Mouse (Mus musculus): Measurements from ENCODE around the gene Actn1. TPM values are rescaled to one million over a fixed set of nuclear protein-coding genes. Genes with fewer than 3 reads are reported as not detected.

The Actn1 gene
- polyA plus RNA-seq, 1 experiment from 2014 or later: 24.1 TPM

- Histone ChIP-seq H3K4me1 (replicated peaks) (peaks cover 51% of the 10 kb centered on the region), H3K27ac (no peak overlapping the region)
- 78% methylated on average over 6 of the region's 6 CpGs for WGBS
Measured at GRCm38 (mm10) chr12:80249539-80249938, 10.6 kb downstream of the Actn1 start.

DNA sequence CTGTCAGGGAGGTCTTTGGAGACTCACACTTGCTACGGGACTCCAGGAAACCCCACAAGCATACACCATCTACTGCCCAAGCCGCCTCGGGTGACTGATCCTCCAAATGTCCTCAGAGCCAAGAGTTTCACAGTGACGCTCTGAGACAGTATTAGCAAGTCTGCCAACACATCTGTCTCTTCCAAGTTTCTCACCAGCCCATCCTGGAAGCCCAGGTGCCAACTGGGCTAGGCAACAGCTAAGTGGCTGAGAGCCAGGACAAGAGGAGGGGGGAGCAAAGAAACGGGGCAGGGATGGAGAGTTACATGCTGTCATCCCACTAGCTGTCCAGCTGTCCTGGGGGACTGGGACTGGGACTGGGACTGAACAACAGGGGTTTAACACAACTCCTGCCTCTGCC, 13.1 kb downstream of the Actn1 start:
- WGBS: 84% methylated on average over 5 of the region's 5 CpGs
- H3K4me1 ChIP-seq (replicated peaks): peaks cover 32% of the 10 kb centered on the region

More at GRCm38 (mm10) chr12:80249539-80249938, 10.6 kb downstream of the Actn1 start:
- Histone ChIP-seq H3K27me3 (ENCODE audit: insufficient read depth, poor library complexity, severe bottlenecking) (no peaks in the 10 kb centered on the region), H3K36me3 (no peaks in the 10 kb centered on the region), H3K9me3 (no peaks in the 10 kb centered on the region), H3K4me3 (no peak overlapping the region)
- DNase-seq (ENCODE audit: low spot score): no peak

DNA sequence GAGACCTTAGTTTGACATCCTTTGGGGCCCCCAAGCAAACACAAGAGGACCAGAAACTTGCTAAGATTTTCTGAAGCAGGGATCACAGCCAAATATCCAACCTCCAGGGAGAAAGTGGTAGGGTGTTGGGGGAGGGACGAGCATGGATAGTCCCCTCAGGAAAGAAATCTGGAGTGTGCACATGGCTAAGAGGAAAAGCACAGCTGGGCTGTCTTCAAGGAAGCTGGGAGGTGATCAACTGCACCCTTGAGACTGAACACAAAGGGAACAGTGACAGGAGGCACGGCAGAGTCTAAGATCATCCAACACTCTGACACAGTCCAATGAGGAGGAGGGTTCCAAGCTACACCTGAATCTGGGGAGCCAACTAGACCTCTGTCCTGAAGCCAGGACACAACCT, 13.7 kb downstream of the Actn1 start:
- no peaks in the 10 kb centered on the region for H3K9me3 ChIP-seq
- WGBS: 78% methylated on average over 2 of the region's 2 CpGs
- H3K27ac ChIP-seq: no peak overlapping the region
- no peak for DNase-seq (ENCODE audit: low spot score)
- no peaks in the 10 kb centered on the region for H3K27me3 ChIP-seq (ENCODE audit: insufficient read depth, poor library complexity, severe bottlenecking)
- H3K4me1 ChIP-seq (replicated peaks): peaks cover 27% of the 10 kb centered on the region
- no peak overlapping the region for H3K4me3 ChIP-seq
- H3K36me3 ChIP-seq: no peaks in the 10 kb centered on the region

More for the DNA sequence above, 13.1 kb downstream of the Actn1 start:
- Histone ChIP-seq H3K9me3 (no peaks in the 10 kb centered on the region), H3K27me3 (ENCODE audit: insufficient read depth, poor library complexity, severe bottlenecking) (no peaks in the 10 kb centered on the region), H3K36me3 (no peaks in the 10 kb centered on the region), H3K4me3 (no peak overlapping the region), H3K27ac (no peak overlapping the region)
- no peak for DNase-seq (ENCODE audit: low spot score)

DNA sequence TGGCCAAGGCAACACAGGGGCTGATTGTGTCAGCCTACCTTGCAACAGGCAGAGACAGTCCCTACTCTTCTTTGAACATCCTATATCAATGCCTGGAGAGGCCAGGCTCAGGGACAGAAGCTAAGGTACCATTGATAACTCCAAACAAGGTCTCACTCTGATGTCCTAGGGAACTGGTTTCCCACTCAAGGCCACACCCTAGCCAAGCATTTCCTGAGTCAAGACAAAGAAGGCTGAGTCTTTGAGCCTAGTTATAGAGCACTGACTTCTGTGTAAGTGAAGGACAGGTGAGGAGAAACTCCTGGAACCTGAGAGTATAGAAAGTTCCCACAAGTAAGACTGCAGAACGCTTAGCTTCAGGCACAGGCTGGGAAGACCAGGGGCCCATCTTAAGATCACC, 15.4 kb downstream of the Actn1 start:
- H3K4me1 ChIP-seq (replicated peaks): peaks cover 13% of the 10 kb centered on the region
- DNase-seq (ENCODE audit: low spot score): no peak
- H3K36me3 ChIP-seq: no peaks in the 10 kb centered on the region
- WGBS: 90% methylated on average over 1 of the region's 1 CpGs
- no peaks in the 10 kb centered on the region for H3K27me3 ChIP-seq (ENCODE audit: insufficient read depth, poor library complexity, severe bottlenecking)
- no peak overlapping the region for H3K27ac ChIP-seq
- H3K4me3 ChIP-seq: no peak overlapping the region
- H3K9me3 ChIP-seq: no peaks in the 10 kb centered on the region

DNA sequence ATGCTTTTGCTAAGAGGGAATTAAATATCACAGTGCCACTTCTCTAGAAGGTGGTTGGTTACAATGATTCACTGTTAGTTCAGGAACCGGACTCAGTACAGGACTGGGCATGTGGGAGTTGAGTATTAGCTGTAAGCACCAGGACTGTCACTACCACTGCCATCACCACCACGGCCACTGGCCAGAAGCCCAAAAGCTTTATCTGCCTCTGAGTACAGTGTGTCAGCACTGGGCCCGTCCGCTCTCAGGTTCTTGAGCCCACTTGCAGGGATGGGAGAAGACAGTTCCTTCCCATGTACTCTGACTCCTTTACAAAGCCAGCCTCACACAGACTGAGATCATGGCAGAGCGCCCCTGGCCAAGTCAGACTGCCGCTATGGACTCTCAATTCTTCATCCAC, 16.0 kb downstream of the Actn1 start:
- Histone ChIP-seq H3K36me3 (no peaks in the 10 kb centered on the region), H3K9me3 (no peaks in the 10 kb centered on the region), H3K4me3 (no peak overlapping the region), H3K27me3 (ENCODE audit: insufficient read depth, poor library complexity, severe bottlenecking) (no peaks in the 10 kb centered on the region), H3K27ac (no peak overlapping the region), H3K4me1 (replicated peaks) (peaks cover 15% of the 10 kb centered on the region)
- DNase-seq (ENCODE audit: low spot score): no peak
- WGBS: 95% methylated on average over 6 of the region's 6 CpGs

GRCm38 (mm10) chr12:80243335-80243734, 16.8 kb downstream of the Actn1 start:
- Histone ChIP-seq H3K36me3 (no peaks in the 10 kb centered on the region), H3K9me3 (no peaks in the 10 kb centered on the region), H3K27me3 (ENCODE audit: insufficient read depth, poor library complexity, severe bottlenecking) (no peaks in the 10 kb centered on the region), H3K4me1 (replicated peaks) (peaks cover 17% of the 10 kb centered on the region), H3K4me3 (no peak overlapping the region), H3K27ac (no peak overlapping the region)
- WGBS: 88% methylated on average over 4 of the region's 4 CpGs
- DNase-seq (ENCODE audit: low spot score): no peak

DNA sequence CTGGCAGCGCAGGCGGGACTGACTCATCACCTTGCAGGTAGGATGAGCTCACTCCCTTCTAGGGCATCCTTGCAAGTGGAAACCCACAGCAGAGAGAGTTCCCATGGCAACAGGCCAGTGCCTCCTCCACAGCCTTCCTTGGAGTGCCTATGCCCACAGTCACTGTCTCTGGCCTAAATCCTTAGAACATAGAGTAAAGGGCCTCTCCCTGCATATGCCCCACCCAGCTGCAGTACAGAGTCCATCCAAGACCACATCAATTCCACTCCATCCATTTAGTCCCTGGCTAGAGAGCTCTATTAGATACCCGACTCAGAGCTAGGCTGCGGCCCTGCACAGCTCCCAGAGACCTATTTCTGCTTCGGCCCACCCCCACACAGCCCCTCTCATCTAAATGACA, 20.7 kb downstream of the Actn1 start:
- 89% methylated on average over 5 of the region's 5 CpGs for WGBS
- Histone ChIP-seq H3K27me3 (ENCODE audit: insufficient read depth, poor library complexity, severe bottlenecking) (no peaks in the 10 kb centered on the region), H3K4me3 (no peak overlapping the region), H3K36me3 (peaks cover 16% of the 10 kb centered on the region), H3K27ac (no peak overlapping the region), H3K4me1 (replicated peaks) (peaks cover 10% of the 10 kb centered on the region), H3K9me3 (peaks cover 3% of the 10 kb centered on the region; the same call in 1 of the 2 replicates)
- no peak for DNase-seq (ENCODE audit: low spot score)

DNA sequence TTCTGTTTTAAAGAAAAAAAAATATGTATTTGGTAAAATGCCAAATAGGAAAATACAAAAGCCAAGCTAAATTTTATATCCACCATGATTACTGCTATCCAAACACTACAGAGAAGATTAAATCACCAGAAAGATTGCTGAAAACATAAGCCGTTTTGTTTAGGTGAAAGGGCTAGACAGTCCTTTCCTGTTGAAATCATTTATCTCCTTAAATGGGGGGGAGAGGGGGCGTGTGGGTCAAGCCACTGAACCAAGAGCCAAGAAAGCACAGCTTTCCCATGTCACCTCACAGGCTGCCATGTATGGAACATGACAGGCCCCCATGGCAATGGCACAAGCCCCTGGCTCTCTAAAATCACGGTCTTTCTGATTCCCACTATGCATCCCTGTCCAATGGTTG, 21.6 kb downstream of the Actn1 start:
- 81% methylated on average over 3 of the region's 3 CpGs for WGBS
- peaks cover 25% of the 10 kb centered on the region for H3K36me3 ChIP-seq
- no peak for DNase-seq (ENCODE audit: low spot score)

DNA sequence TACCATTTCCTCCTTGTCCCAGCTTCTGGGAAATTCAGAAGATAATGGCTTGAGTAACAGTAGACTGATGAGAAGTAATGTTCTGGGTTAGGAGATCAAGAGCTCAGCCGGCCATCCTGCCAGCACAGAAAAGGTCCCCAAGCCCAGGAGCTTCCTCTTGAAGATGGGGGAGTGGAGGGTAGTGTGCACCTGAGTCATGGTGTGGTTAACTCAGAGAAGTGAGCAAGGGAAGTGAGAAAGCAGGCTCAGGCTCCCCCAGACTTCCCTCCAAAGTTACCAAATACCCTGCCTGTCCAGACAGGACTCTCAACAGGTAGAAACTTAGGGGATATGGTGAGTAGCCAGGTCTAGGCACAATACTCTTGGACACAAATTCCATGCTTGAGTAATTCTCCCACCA, 24.9 kb downstream of the Actn1 start:
- Histone ChIP-seq H3K36me3 (peaks cover 25% of the 10 kb centered on the region), H3K9me3 (peaks cover 6% of the 10 kb centered on the region; the same call in 1 of the 2 replicates), H3K27me3 (ENCODE audit: insufficient read depth, poor library complexity, severe bottlenecking) (no peaks in the 10 kb centered on the region), H3K4me3 (no peak overlapping the region), H3K27ac (no peak overlapping the region), H3K4me1 (replicated peaks) (peaks cover 31% of the 10 kb centered on the region)
- 92% methylated on average over 1 of the region's 1 CpGs for WGBS
- no peak for DNase-seq (ENCODE audit: low spot score)

More for the DNA sequence above, 21.6 kb downstream of the Actn1 start:
- Histone ChIP-seq H3K27ac (no peak overlapping the region), H3K9me3 (peaks cover 6% of the 10 kb centered on the region; the same call in 1 of the 2 replicates), H3K4me1 (replicated peaks) (peaks cover 10% of the 10 kb centered on the region), H3K4me3 (no peak overlapping the region), H3K27me3 (ENCODE audit: insufficient read depth, poor library complexity, severe bottlenecking) (no peaks in the 10 kb centered on the region)

DNA sequence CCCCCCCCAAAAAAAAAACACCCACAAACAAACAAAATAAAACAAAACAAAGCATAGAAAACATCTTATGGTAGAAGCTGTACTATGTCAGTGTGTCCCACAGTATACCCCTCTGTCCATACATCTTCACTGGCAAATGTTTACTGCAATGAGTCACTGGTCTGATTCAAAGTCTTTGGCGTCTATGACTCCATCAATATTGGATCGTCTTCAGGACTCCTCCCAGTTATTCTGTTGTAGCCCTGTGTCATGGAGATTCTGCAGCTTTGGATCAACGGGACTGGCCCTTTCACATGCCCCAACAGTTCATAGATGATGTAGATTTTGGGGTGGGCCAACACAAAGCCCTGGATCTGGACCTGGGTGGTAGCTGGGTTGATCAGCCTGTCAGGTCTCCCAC, 25.9 kb downstream of the Actn1 start:
- WGBS: 95% methylated on average over 3 of the region's 3 CpGs
- no peak overlapping the region for H3K27ac ChIP-seq
- no peaks in the 10 kb centered on the region for H3K27me3 ChIP-seq (ENCODE audit: insufficient read depth, poor library complexity, severe bottlenecking)
- DNase-seq (ENCODE audit: low spot score): no peak
- H3K9me3 ChIP-seq: peaks cover 6% of the 10 kb centered on the region; the same call in 1 of the 2 replicates
- peaks cover 34% of the 10 kb centered on the region for H3K4me1 ChIP-seq (replicated peaks)
- H3K36me3 ChIP-seq: peaks cover 25% of the 10 kb centered on the region
- H3K4me3 ChIP-seq: no peak overlapping the region

DNA sequence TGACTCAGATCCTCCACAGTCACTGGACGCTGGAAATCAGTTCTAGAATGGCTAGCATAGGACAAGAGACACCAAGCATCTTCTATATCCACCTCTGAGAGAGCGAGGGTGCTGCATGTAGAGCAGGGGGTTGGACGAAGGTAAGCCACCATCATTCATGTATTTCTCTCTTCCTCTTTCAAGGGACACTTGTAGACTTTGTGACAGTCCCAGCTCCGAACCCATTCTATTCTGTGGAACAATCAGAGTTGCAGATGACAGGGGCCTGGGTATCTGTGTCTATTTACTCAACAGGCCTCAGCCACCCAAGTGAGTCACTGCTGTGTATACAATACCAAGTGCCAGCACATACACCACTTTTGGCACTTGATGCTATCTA, 27.3 kb downstream of the Actn1 start:
- Histone ChIP-seq H3K4me1 (replicated peaks) (peaks cover 45% of the 10 kb centered on the region), H3K4me3 (no peak overlapping the region), H3K27ac (no peak overlapping the region), H3K27me3 (ENCODE audit: insufficient read depth, poor library complexity, severe bottlenecking) (no peaks in the 10 kb centered on the region), H3K36me3 (peaks cover 25% of the 10 kb centered on the region), H3K9me3 (peaks cover 6% of the 10 kb centered on the region; the same call in 1 of the 2 replicates)
- DNase-seq (ENCODE audit: low spot score): no peak
- WGBS: 92% methylated on average over 4 of the region's 4 CpGs

DNA sequence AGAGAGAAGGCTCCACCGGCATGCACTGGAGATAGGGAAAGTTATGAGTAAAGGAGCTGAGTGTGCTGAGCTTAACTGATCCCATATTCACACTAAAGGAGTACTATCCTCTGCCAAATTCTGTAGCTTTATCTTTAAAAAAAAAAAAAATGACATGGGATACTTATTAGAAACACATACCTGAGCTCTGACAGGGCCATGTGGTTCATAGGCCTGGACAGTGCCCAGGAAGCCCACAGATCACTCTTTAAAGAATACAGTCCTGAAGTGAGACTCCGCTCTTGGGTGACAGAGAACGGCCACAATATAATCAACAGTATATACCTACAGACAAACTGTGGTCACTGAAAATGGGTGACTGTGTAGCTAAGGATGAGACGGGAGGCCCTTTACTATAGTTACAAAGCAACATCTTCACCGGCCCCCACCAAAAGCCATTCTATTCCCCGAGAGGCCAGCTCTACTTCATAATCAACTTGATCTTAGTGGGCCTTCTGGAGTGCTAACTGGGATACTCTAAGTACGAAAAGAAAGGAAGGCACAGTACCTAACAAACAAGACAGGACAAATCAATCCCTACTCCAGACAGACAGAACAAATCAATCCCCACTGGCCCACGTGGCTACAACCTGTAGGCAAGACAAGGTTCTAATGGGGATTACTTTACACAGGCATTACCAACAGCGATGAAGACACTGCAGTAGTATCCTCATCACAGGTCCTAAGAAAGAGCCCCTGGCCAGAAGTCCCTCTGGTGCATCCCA, 27.9 kb downstream of the Actn1 start:
- H3K27me3 ChIP-seq (ENCODE audit: insufficient read depth, poor library complexity, severe bottlenecking): no peaks in the 10 kb centered on the region
- H3K36me3 ChIP-seq: peaks cover 25% of the 10 kb centered on the region
- H3K4me3 ChIP-seq: no peak overlapping the region
- H3K9me3 ChIP-seq: peaks cover 6% of the 10 kb centered on the region; the same call in 1 of the 2 replicates
- H3K27ac ChIP-seq: 0 out of 2 replicates have a peak overlapping the region, but pooled peaks have one; percentile 83
- no peak for DNase-seq (ENCODE audit: low spot score)
- peaks cover 48% of the 10 kb centered on the region for H3K4me1 ChIP-seq (replicated peaks)
- 85% methylated on average over 9 of the region's 9 CpGs for WGBS

- Histone ChIP-seq H3K9me3 (peaks cover 6% of the 10 kb centered on the region; the same call in 1 of the 2 replicates), H3K4me3 (no peak overlapping the region), H3K36me3 (peaks cover 22% of the 10 kb centered on the region), H3K4me1 (replicated peaks) (peaks cover 48% of the 10 kb centered on the region), H3K27me3 (ENCODE audit: insufficient read depth, poor library complexity, severe bottlenecking) (no peaks in the 10 kb centered on the region), H3K27ac (peak overlapping the region; percentile 83)
- WGBS: 35% methylated on average over 5 of the region's 5 CpGs
- DNase-seq (ENCODE audit: low spot score): no peak
Measured at GRCm38 (mm10) chr12:80231317-80231716, 28.9 kb downstream of the Actn1 start.

All from hindbrain, embryonic 10.5 days (tissue).